Mouse (Mus musculus) forebrain, embryonic 14.5 days (tissue): ENCODE results near the gene Tbc1d22a. TPM values are rescaled to one million over a fixed set of nuclear protein-coding genes. Genes with fewer than 3 reads are reported as not detected.

ENCODE experiments used
- ATAC-seq: fragments of 200-750 bp; cut with Nextera tagmentation; 2 replicates; pipeline ENCODE4 v1.8.0; 2017; ENCODE audit warnings: mild to moderate bottlenecking, moderate library complexity
- DNase-seq: peaks from one replicate; pipeline ENCODE4 v3.0.0-alpha.2; 2015; ENCODE audit warnings: low spot score
- H3K27ac ChIP-seq: fragments of 300-500 bp; sonication (generic); 2 replicates; pipeline ENCODE4 v1.5.1; 2014; ENCODE audit warnings: low read depth, mild to moderate bottlenecking, control low read depth, low read length, moderate library complexity
- H3K27me3 ChIP-seq: fragments of 300-500 bp; sonication (generic); replicated peaks from 2 replicates; pipeline ENCODE4 v1.6.1; 2014; ENCODE audit warnings: low read length, control low read depth, mixed read lengths; ENCODE audit not compliant: control insufficient read depth, insufficient read depth
- H3K36me3 ChIP-seq: fragments of 300-500 bp; sonication (generic); 2 replicates; pipeline ENCODE4 v1.6.1; 2014; ENCODE audit warnings: low read length, control low read depth; ENCODE audit not compliant: control insufficient read depth, insufficient read depth
- H3K4me1 ChIP-seq: fragments of 300-500 bp; sonication (generic); 2 replicates; pipeline ENCODE4 v1.6.1; 2014; ENCODE audit warnings: antibody characterized with exemption, low read length, control low read depth; ENCODE audit not compliant: control insufficient read depth, insufficient read depth
- H3K4me2 ChIP-seq: fragments of 300-500 bp; sonication (generic); 2 replicates; pipeline ENCODE4 v1.6.1; 2014; ENCODE audit warnings: mild to moderate bottlenecking, control low read depth, low read length
- H3K4me3 ChIP-seq: fragments of 300-500 bp; sonication (generic); 2 replicates; pipeline ENCODE4 v1.5.1; 2014; ENCODE audit warnings: low read depth, low read length, control low read depth
- H3K9ac ChIP-seq: fragments of 300-500 bp; sonication (generic); 2 replicates; pipeline ENCODE4 v1.6.1; 2014; ENCODE audit warnings: mild to moderate bottlenecking, low read length, control low read depth, moderate library complexity
- H3K9me3 ChIP-seq: fragments of 300-500 bp; sonication (generic); replicated peaks from 2 replicates; pipeline ENCODE4 v1.6.1; 2016; ENCODE audit warnings: low read length, control low read depth, mixed read lengths; ENCODE audit not compliant: control insufficient read depth
- WGBS: fragments of 180-500 bp; shearing (Covaris S2); extraction: QIAGEN DNeasy Blood & Tissue Kit; methylation state at CpG from one replicate; pipeline ENCODE4 v1.1.7; 2014; 5-methylcytosine and 5-hydroxymethylcytosine counted together
- polyA plus RNA-seq: library from polyadenylated mRNA; unstranded; fragments of >200 nt; fragmentation: Nextera tagmentation; extraction: Ambion mirVana; gene quantifications from 2 replicates; pipeline ENCODE4 v1.2.1, GENCODE M21; 2014

The Tbc1d22a gene
- polyA plus RNA-seq, 1 experiment from 2014 or later: 8.0 TPM

DNA sequence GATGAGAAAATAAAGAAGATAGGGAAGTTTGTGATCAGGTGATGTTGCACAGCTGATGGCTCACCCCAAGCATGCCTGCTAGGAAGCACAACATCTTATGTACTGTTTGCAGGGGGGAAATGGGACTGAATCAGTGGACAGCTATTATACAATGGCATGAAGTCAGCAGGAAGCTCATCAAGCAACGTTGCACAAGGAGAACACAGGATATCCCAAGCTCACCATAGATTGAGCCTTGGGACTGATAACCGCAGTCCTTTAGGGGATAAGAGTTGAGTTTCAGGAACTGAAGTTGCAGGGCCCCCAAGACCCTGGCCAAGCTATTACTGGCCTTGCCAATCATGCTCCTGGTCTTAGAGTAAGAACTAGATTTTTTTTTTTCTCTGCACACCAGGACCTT is 141.6 kb downstream of the Tbc1d22a start:
- Histone ChIP-seq H3K4me3 (no peak overlapping the region), H3K27me3 (no peaks in the 10 kb centered on the region), H3K36me3 (no peaks in the 10 kb centered on the region), H3K9ac (no peak overlapping the region), H3K4me2 (no peak overlapping the region), H3K27ac (no peak overlapping the region), H3K4me1 (0 out of 2 replicates have a peak, but pooled peaks cover 6% of the 10 kb centered on the region), H3K9me3 (no peaks in the 10 kb centered on the region)
- DNase-seq (no peak), ATAC-seq (no peak)
- 82% methylated on average over 2 of the region's 2 CpGs for WGBS

DNA sequence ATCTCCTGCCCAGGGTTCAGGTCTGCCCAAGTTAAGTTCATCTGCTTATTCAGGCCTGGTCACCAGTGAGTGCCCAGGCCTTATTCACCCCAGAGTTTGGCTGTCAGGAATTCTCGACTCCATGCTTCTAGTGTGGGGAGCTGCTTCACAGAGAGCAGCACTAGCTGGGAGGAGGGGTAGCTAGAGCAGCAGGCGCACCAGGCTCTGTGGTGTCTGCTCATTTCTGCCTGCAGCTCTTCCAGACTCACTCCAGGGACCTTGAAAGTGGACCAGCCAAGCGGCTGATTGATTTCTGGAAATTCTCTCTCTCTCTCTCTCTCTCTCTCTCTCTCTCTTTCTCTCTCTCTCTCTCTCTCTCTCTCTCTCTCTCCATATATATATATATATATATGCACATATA is 146.1 kb downstream of the Tbc1d22a start:
- no peak overlapping the region; the same call in 1 of the 2 replicates for H3K27ac ChIP-seq

DNA sequence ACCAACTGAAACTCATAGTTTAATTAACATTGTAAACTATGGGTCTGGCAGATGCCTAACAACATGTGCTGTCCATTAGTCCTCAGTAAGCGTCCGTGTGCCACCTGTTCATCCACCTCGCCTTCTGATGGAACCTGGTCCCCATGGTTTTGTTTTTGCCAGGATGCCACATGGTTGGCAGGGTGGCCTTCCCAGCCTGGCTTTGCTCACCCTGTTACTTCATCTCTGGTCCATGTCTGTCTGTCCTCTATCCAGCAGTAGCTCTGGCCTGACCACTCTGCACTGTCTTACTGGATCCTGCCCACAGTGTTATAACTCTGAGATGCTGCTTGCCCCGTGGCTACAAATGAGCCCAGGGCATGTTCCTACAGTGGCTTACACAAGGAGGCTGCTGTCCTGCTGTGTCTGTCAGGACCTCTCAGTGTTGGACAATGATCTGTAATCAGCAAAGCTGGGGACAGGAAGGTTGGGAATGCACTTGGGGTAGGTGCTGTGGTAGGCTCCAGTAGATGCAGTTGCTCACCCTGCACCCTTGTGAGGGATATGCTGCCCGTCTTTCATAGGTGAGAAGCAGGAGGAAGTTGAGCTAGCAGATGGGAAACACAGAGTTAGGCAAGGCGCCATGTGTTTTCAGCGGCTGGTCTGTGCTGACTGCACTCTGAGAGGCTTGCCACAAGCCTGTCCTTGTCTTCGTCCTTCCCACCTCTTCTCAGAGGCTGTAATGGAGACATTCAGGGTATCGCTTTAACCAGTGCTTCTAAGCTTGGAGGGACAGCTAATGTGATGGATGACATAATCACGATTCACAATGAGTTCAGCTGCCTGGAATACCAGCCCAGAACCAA is 148.3 kb downstream of the Tbc1d22a start:
- Histone ChIP-seq H3K4me2 (no peak overlapping the region), H3K9ac (0 out of 2 replicates have a peak overlapping the region, but pooled peaks have one; percentile 5), H3K4me3 (no peak overlapping the region), H3K27me3 (no peaks in the 10 kb centered on the region), H3K36me3 (no peaks in the 10 kb centered on the region), H3K27ac (peak overlapping the region; percentile 57; the same call in 1 of the 2 replicates), H3K4me1 (peaks cover 44% of the 10 kb centered on the region), H3K9me3 (no peaks in the 10 kb centered on the region)
- WGBS: 45% methylated on average over 10 of the region's 10 CpGs
- peak; percentile 60 for ATAC-seq
- DNase-seq: peak; percentile 65

More for the DNA sequence above, 146.1 kb downstream of the Tbc1d22a start:
- H3K4me3 ChIP-seq: no peak overlapping the region
- ATAC-seq (no peak), DNase-seq (no peak)
- H3K36me3 ChIP-seq: no peaks in the 10 kb centered on the region
- no peaks in the 10 kb centered on the region for H3K9me3 ChIP-seq
- no peak overlapping the region for H3K4me2 ChIP-seq
- no peaks in the 10 kb centered on the region for H3K27me3 ChIP-seq
- 74% methylated on average over 3 of the region's 3 CpGs for WGBS
- no peak overlapping the region for H3K9ac ChIP-seq
- peaks cover 37% of the 10 kb centered on the region for H3K4me1 ChIP-seq

DNA sequence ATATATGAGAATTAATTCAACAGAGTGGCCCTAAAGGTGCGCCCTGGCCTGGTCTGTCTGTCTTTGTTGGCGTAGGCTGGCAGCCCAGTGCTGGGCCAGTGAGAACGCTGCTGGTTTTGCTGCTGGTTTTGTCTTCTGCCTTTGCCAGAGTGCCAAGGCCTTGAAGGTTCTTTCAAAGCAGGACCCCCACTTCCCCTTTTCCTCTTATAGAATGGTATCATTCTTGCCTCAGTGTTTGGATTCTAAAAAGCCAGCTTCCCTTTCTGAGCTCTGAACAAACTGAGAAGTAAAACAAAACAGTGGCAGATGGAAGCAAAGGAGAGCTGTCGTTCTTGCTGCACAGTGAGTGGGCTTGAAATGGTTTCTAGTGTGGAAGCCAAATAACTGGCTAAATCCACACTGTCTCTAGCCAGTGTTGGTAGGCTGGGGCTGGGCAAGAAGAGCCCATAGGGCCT is 149.6 kb downstream of the Tbc1d22a start:
- 41% methylated on average over 4 of the region's 4 CpGs for WGBS
- no peaks in the 10 kb centered on the region for H3K36me3 ChIP-seq
- H3K4me3 ChIP-seq: no peak overlapping the region
- peaks cover 38% of the 10 kb centered on the region for H3K4me1 ChIP-seq
- DNase-seq (peak; percentile 73), ATAC-seq (peak; percentile 51)
- H3K4me2 ChIP-seq: no peak overlapping the region
- H3K27me3 ChIP-seq: no peaks in the 10 kb centered on the region
- H3K9ac ChIP-seq: no peak overlapping the region
- H3K9me3 ChIP-seq: no peaks in the 10 kb centered on the region
- H3K27ac ChIP-seq: peak overlapping the region; percentile 57

DNA sequence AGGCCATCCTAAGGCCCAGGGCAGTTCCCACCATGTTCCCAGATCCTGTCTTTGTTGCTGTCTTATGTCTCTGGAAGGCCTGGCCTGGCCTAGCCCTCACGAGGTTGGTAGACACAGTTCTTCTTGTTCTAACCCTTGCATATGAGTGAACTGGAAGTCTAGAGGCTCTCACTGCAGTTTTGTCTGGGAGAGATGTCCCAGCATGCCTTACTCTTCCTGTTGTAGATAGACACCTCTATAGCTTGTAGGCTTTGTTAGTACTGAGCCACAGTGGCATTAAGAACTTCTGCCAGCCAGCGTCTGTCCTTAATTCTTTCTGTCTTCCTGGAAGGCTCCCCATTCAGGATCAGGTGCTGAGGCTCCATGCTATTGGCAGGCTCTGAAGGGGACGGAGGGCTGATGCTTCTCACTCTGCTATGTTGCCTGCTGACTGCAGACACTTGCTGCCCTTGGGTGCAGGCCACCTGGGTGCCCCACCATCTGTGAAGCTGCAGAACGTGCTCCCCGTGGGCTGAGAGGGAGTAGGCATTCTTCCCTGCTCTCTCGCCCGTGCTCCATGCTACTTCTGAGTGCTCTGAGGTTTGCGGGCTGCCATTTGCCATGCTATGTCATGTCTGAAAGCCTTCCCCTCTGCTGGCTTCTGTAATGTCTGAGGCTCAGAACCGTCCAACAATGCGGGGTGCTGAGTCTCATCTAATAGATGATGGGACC is 150.8 kb downstream of the Tbc1d22a start:
- 79% methylated on average over 10 of the region's 10 CpGs for WGBS
- H3K9me3 ChIP-seq: no peaks in the 10 kb centered on the region
- no peaks in the 10 kb centered on the region for H3K36me3 ChIP-seq
- peak overlapping the region; percentile 30; the same call in 1 of the 2 replicates for H3K27ac ChIP-seq
- no peak for ATAC-seq
- peaks cover 38% of the 10 kb centered on the region for H3K4me1 ChIP-seq
- H3K27me3 ChIP-seq: no peaks in the 10 kb centered on the region
- DNase-seq: peak; percentile 14
- H3K4me3 ChIP-seq: no peak overlapping the region
- no peak overlapping the region for H3K4me2 ChIP-seq
- no peak overlapping the region for H3K9ac ChIP-seq

DNA sequence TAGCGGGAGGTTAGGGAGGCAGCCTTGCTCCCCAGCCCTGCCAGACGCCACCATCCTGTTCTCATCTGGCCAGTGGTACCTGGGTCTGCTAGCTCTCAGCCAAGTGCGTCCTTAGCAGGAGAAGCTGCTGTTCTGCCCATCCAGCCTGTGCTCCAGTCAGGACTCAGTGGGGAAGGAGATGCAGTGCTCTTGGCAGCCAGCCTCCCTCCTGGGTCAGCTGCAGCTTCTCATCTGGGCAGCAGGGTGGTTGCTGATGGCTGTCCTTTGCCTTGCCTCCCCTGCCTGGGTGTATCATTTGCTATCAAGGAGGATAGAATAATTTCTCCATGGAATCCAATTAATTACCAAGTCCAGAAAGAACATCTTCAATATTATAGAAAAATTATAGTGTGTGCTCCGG is 152.5 kb downstream of the Tbc1d22a start:
- peaks cover 38% of the 10 kb centered on the region for H3K4me1 ChIP-seq
- no peaks in the 10 kb centered on the region for H3K27me3 ChIP-seq
- ATAC-seq: no peak
- H3K9ac ChIP-seq: no peak overlapping the region
- H3K36me3 ChIP-seq: no peaks in the 10 kb centered on the region
- H3K4me2 ChIP-seq: no peak overlapping the region
- no peaks in the 10 kb centered on the region for H3K9me3 ChIP-seq
- no peak overlapping the region for H3K4me3 ChIP-seq
- DNase-seq: no peak
- 88% methylated on average over 4 of the region's 4 CpGs for WGBS
- no peak overlapping the region for H3K27ac ChIP-seq

DNA sequence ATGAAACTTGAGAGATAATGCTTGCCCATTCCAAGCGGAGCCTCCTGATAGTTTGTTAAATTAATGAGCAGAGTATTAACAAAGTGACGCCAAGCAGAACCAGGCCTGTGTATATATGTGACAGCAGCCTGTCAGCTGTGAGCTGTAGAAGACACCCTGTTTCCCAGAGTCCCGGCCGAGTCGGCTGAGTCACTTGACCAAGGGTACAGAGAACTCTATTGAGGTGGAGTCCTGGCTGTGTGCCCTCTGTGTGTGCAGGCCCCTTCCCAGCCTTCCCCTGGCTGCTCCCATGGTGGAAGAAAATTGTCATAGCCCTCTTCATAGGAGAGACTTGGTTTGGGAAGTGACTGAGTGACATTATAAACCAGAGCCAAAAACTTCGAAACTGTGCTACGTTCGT is 153.0 kb downstream of the Tbc1d22a start:
- no peak overlapping the region for H3K4me2 ChIP-seq
- no peak overlapping the region for H3K27ac ChIP-seq
- ATAC-seq (no peak), DNase-seq (no peak)
- H3K4me3 ChIP-seq: no peak overlapping the region
- H3K9me3 ChIP-seq: no peaks in the 10 kb centered on the region
- no peaks in the 10 kb centered on the region for H3K36me3 ChIP-seq
- no peak overlapping the region for H3K9ac ChIP-seq
- peaks cover 36% of the 10 kb centered on the region for H3K4me1 ChIP-seq
- WGBS: 59% methylated on average over 8 of the region's 8 CpGs
- no peaks in the 10 kb centered on the region for H3K27me3 ChIP-seq

DNA sequence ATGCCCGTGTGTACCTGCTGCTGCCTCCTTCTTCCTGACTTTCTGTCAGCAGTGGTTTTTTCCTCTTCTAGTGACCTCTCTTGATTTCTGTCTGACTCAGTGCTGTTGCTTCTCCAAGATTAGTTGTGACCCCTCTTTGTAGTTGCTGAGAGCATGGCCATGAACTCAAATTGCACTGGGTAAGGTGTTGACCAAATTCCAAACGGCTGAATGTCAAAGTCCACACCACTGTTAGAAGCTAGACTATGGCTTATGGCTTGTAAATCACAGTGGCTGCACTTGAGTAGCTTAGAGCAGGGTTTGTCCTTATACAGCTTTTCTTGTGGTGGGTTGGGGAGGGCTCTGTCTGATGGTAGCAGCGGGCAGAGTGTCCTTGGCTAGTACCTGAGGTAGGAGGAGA is 156.6 kb downstream of the Tbc1d22a start:
- Histone ChIP-seq H3K4me2 (no peak overlapping the region), H3K27ac (no peak overlapping the region), H3K27me3 (no peaks in the 10 kb centered on the region), H3K4me1 (peaks cover 2% of the 10 kb centered on the region), H3K4me3 (no peak overlapping the region), H3K9me3 (no peaks in the 10 kb centered on the region), H3K9ac (no peak overlapping the region), H3K36me3 (no peaks in the 10 kb centered on the region)
- DNase-seq: no peak
- 93% methylated on average over 3 of the region's 3 CpGs for WGBS
- no peak for ATAC-seq

DNA sequence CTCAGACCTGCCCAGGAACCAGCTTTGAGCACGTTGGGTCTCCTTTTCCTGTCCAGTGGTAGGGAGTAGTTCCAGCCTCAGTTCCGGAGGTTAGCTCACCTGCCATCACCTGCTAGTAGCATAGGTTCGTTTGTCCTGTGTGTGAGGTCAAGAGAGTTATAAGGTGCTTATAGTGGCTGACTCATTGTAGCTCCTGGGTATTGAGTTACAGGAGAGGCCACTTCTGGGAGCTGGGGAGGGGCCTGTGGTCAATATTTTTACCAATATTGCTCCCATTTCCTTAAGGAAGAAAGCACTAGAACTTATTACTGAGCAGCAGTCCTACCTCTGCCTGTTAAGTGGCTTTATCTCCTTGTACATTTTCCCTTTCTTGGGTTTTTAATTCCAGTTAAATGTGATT is 161.0 kb downstream of the Tbc1d22a start:
- no peaks in the 10 kb centered on the region for H3K36me3 ChIP-seq
- 85% methylated on average over 3 of the region's 3 CpGs for WGBS

More for the DNA sequence above, 161.0 kb downstream of the Tbc1d22a start:
- Histone ChIP-seq H3K4me1 (no peaks in the 10 kb centered on the region), H3K27me3 (no peaks in the 10 kb centered on the region), H3K27ac (no peak overlapping the region), H3K9ac (no peak overlapping the region), H3K9me3 (no peaks in the 10 kb centered on the region), H3K4me2 (no peak overlapping the region), H3K4me3 (no peak overlapping the region)
- DNase-seq: no peak
- ATAC-seq: no peak
